Mouse (Mus musculus) kidney, adult 9 months (tissue): ENCODE measurements around the gene Crb3.
"Not testable (repeated sequence)": the region's sequence is repeated elsewhere in the genome, so short reads cannot be mapped to it uniquely, and the experiment has no call there.

Source experiments
- DNase-seq: peaks from one replicate; pipeline ENCODE4 v3.0.0; 2022

Crb3 gene

DNA sequence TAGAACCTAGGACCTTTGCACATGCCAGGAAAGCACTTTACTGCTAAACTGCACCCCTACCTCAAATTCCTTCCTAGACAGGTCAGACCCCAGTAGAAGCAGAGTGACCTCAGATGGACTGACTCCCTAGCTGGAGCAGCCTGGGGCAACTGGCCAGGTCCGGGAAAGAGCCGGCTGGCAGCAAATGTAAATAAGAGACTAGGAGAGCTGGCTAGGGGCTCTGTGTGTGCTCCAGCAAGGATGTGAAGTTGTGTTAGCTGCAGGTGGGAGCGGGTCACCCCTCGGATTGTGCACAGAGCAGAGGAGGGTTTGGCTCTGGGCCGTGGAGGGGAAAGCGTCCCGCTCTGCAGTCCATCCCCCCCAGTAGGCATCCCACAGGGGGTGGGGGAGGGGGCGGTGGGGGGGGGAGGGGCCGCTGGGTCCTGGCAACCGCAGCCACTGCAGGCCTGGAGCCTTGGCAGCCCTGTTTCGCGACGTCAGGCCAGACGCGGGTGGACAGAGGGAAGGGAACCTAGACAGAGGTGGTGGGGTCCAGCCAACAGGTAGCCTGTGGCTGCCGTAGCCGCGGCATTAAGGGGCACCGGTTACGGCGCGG, at the start of gene Crb3:
Gene Crb3 (plus strand): TSS at position 215 of the 595 bp plus-strand sequence.
- DNase-seq = peak; percentile 46

DNA sequence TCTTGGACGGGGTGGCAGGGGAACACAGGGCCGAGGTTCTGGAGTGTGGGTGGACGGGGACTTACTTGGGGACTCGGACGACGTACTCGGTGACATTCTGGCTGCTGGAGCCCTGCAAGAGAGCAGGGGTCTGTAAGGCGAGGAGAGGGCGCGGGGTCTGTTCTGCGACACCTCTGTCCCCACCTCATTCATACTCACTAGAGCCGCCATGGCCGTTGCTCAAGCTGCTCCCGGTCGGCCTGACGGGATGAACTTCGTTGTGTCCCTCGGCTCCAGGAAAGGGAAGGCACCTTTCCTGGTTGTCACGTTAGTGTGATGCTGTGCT, 48.0 kb upstream of the Crb3 start:
- DNase-seq = no peak

DNA sequence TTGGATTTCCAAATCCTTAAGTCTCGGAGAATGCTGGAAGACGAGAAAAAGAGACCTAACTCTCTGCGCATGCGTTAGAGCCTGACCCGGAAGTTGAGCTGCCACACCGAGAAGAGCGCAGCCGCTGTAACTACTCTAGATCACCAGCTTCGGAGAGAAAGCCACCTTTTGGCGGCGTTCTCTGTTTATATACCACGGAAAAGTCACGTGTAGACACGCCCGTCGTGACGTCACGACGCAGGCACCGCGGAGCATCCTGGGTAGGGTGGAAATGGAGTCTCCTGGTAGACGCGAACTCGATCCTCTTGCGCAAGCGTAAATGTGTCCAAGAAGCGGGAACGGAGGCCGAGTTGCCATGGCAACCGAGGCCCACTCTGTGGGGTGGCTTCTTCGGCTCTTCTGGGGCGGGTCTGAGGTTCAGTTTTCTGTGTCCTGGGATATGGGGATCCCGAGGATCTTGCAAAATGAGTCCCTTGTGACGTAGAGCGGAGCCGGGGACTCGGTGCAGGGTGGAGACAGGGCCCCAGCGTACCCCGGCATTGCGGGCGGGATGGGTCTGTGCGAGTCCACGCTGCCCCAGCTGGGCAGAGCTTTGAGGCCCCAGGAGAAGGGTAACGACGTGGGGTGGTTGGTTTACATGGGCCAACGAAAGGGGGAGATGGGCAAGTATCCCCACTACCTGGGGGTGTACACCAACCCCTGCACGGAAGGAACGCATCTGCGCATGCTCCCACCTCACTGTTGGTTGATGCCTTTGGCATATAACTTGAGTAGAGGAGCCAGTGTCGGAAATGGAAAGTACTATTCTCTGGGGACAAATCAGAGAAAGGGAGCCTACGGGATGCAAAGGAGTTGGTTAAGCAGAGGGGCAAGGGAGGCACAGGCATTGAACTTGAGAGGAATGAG, 47.4 kb upstream of the Crb3 start, which contains the start of the genes Gtf2f1 and Gm17949:
Gene Gtf2f1 (minus strand): TSS at position 53 of the 906 bp plus-strand sequence.
Gene Gm17949 (plus strand): TSS at position 234 of the 906 bp plus-strand sequence.
- DNase-seq = peak; percentile 96

DNA sequence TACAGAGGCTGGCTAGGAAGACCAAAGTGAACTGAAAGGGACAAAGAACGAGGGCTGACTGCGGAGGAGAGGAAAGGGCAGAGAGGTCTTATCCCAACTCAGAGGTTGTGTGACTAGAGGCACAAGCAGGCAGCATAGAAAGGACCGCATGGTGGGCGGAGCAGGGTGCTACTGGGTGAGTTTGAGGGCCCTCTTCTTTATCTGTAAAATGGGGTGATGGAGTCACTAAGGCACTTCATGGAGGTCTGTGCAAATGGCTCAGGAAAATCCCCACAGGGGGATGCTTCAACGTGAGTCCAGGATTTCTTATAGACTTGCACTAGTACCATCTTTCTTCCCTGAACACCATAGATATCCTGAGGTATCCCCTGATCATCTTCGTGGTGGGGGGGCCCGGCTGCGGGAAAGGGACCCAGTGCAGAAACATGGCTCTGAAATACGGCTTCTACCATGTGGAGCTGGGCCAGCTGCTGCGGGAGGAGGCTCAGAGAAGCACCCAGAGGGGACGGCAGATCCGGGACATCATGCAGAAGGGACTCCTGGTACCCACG, 46.6 kb upstream of the Crb3 start:
- no peak for DNase-seq

DNA sequence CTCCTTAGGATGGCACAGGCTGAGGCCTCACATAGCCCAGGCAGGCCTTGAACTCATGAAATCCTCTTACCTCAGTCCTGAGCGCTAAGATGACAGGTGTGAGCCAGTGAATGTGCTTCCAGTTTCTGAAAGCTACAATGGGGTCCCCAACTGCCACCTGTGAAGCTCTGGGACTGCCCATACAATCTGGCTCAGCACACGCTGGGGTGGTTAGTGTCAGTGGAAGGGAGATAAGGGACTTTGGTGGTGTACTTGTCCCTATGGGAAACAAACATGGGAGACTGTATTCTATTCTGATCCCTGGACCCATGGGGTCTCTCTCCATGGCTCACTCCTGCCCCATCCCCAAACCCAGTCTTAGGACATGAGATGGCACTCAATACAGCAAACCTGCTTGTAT, 39.2 kb upstream of the Crb3 start:
- DNase-seq = no peak

DNA sequence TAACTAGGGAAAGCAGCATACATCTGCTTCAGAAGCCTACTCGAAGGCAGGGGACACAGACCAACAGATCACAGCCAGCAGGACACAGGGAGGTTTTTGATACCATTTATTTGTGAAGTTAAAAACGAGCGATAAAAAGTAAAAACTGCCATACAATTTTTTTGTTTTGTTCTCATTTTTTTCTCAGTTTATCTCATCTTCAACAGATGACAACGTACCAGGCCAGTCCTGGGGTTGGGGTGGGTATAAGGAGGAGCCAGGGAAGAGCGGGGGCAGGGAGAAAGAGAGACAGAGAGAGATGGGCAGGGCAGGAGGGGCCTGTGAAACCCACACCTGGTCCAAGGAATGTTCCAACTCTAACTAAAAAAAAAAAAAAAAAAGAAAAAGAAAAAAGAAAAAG, 37.9 kb upstream of the Crb3 start:
- DNase-seq = no peak

DNA sequence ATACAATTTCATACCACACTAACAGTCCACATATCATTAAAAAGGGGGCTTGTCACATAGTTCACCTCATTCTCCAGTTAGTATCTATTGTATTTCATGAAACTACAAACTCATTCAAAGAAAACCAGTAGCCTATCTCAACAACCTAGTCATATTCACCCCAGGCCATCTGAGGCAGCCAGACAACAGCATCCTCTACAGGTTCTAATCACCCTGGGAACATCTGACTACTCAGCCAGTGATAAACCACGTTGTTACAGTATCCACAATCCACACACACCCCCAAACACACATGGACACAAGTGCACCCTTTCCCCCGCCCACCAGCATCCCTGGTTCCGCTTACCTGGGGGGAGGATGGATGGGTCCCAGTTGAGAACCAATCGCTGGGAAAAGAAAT, 31.4 kb upstream of the Crb3 start:
- DNase-seq = no peak

DNA sequence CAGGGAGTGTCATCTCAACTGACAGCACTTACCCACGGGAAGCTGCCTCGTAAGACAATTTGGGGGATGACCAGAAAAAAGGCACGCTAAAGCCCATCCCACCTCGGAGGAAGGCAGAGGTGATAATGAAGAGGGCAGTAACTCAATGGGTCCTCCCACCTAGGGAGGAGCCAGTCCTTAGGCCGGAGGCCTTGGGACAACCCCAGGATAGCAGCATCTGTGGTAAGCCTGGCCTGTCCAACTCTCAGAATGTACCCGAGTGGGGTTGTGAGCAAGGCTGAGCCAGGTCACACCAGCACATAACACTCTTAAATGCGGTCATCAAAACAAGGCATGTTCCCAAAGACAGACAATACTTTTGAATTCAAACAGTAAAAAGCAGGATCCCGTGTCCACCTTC, 29.2 kb upstream of the Crb3 start:
- DNase-seq = peak; percentile 27

DNA sequence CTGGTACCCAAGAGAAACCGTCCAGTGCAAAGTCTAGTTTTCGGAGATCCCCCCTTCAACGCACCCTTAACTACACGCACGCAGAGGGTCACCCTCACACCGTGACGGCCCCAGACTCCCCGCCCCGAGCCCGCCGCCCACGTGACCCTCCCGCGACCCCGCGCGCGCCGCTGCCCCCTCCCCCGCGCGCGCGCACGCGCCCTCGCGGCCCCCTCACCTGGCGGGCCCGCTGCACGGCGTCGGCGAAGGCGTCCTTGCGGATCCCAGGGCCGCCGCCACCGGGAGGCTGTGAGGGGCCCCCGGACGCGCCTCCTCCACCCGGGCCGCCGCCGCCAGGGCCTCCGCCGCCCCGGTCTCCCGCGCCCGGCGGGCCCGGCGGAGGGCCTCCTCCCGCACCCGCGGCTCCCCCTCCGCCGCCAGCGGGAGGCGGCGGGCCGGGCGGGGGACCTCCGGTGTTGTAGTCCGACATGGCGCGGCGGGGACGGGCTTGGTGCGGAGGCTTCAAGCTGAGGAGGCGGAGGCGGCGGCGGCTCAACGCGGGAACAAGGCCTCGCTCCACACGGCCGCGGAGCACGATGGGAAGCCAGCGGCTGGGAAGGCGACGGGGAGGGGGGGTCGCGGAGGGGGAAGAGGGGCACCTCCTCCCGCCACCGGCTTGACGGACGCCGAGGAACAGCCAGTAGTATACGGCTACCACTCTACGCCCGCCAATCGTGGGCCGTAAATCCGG, 27.8 kb upstream of the Crb3 start, which contains the start of gene Khsrp:
Gene Khsrp (minus strand): TSS at position 592 of the 730 bp plus-strand sequence.
- peak; percentile 31 for DNase-seq

DNA sequence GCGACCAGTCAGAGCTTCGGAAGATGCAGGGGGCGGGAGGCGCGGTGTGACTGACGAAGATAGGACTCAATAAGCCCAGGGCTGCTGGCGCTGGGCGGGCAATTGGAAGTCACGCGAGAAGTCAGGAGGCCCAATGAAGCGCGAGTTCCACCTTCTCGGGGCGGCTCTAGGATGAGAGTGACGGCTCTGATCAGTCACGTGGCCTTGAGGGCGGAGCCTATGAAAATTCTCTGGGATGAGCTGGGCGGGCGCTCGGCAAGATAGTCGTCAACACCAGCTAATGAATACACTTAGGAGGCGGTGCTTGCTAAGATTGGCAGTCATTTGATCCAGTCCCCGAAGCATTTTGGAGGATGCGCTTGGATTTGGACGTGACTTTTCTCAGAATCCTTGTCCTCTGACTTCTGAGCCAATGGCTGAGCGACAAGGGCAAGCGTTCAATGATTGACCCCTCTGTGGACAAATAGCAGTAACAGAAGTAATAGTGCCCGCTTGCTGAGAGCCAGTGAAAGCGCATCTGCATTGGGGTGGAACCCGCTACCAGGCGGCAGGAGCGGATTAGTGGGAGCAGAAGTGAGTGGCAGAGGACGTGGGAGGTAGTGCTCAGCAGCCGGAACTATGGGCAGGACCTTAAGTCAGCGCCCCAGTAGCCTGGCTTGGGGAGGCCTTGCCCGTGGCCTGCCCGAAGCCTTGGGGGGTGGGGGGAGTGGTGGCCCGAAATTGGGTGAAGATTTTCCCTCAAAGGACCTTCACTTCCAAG, 27.1 kb upstream of the Crb3 start:
- peak; percentile 100 for DNase-seq

DNA sequence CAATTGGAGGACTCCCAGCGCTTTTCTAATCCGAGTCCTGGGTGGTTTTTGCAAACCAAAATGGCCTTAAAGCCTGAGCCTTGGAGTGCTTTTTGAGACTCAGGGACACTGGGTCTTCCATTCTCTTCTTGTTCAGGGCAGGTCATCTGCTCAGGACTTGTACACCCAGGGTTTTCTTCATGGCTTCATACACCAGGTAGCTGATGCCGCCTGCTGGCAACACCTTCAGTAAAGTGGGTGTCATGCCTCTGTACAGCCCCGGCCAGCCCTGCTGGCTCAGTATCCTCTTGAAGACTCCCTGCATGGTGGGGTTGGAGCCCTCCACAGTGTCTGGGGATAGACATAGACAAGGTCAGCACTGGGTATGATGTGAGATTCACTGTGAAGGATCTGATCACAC, 26.1 kb upstream of the Crb3 start:
- DNase-seq = no peak

DNA sequence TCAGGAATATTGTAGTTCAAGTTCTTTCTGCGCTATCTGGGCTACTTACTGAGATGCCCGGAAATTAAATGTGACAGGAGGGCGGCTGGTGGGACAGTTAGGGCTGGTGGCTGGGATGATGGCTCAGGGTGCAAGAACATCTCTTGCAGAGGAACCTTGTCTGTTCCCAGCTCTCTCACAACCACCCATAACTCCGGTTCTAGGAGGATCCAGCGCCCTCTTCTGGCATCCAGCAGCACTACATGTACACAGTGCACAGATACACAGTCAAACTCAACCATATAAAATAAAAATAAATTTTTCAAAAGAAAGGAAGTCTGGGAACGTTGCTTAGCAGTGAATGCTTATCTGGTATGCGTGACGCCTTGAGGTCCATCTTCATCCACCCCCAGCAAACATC, 19.9 kb upstream of the Crb3 start:
- DNase-seq = no peak

DNA sequence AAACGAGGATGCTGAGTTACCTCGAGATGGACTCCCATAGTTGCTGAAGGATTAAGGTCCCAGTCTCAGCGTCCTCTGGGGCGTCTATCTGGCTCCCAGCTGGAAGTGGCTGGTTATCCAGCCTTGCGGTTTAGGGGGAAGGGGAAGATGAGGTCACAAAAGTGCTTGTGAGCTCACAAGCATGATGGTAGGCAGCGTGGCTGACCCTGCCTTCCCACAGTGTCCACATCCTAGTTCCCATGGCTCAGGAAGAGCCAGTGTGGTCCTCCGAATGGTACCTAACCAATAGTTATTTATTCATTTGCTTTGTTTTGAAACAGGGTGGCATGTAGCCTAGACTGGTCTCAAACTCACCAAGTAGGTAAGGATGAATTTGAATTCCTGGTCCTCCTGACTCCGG, 17.4 kb upstream of the Crb3 start, which contains the start of gene Slc25a41:
Gene Slc25a41 (minus strand): TSS at position 101 of the 400 bp plus-strand sequence.
- no peak for DNase-seq

DNA sequence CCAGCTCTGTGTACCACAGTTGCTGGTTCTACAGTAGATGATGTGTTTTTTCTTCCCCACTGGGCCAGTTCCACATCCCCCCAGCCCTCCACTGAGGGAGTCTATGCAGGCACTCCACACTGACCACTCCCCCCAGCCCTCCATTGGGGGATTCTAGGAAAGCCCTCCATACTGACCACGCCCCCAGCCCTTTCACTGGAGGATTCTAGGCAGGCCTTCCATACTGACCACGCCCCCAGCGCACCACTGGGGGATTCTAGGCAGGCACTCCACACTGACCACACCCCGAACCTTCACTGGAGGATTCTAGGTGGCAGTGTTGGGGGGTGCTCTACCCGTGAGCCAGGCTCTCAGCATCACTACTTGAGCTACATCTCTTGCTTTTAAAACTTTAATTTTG, 11.5 kb upstream of the Crb3 start:
- DNase-seq = no peak

DNA sequence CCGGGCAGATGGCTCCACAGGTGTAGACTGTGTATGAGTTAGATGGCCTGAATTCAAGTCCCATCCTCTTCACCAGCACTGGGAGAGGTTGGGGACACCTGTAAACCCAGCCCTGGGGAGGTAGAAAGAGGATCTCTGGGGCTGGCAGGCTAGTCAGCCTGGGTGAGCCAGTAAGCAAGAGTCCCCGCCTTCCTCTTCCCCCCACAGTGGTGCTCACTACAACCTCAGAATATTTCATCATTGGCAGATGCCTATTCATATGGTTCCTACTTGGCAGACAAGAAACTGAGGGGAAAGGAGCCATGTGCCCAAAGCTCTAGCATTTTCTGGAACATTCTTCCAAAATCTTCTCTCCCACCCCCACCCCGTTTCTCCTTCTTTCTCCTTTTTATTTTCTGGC, 10.1 kb upstream of the Crb3 start:
- no peak for DNase-seq

DNA sequence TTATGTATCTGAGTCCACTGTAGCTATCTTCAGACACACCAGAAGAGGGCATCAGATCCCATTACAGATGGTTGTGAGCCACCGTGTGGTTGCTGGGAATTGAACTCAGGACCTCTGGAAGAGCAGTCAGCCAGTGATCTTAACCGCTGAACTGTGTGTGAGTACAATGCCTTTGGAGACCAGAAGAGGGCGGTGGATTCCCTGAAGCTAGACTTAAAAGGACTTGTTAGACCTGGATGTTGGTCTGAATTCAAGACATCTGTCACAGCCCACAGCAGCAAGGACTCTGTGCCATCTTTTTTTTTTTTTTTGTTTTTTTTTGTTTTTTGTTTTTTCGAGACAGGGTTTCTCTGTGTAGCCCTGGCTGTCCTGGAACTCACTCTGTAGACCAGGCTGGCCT, 7.2 kb upstream of the Crb3 start:
- DNase-seq = not testable (repeated sequence)

DNA sequence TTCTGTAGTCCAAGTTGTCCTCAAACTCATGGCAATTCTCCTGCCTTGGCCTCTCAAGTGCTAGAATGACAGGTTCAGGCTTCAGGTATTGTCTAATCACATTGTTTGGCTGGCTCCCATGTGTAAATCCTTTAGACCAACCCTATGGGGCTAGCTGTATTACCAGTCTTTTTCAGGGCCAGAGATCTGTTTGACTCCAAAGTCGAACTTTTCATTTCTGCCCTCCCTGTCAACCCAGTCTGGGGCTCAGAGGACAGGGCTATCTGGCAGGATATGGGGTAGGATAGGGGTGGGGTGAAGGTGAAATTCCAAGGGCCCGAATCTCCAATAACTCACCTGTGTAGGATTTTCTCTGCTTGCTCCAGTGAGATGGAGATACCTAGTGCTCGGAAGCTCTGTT, 2.7 kb upstream of the Crb3 start:
- DNase-seq = no peak

DNA sequence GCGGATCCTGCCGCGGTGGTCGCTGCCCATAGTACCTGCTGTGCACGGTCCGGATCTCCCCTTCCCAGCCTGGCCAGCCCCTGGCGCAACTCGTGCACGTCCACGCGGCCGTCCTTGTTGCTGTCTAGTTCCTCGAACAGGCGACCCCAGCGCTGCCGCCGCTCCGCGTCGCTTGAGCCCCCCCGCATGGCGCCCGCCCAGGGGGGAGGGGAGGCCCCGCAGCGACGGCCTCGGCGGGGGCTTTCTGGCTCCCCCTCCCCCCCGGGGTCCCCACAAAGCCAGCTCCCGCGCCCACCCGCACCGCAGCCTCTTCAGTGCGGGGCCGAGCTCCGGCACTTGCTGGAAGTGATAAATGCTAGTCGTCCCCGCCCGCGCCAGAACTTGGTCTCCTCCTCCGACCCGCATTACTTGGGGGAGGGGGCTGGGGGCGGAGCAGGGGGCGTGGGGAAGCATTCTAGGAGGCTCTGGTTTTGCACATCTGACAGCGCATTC, 627 bp downstream of the Crb3 start, which contains the start of gene Slc25a23:
Gene Slc25a23 (minus strand): TSS at position 378 of the 492 bp plus-strand sequence.
- peak; percentile 76 for DNase-seq

DNA sequence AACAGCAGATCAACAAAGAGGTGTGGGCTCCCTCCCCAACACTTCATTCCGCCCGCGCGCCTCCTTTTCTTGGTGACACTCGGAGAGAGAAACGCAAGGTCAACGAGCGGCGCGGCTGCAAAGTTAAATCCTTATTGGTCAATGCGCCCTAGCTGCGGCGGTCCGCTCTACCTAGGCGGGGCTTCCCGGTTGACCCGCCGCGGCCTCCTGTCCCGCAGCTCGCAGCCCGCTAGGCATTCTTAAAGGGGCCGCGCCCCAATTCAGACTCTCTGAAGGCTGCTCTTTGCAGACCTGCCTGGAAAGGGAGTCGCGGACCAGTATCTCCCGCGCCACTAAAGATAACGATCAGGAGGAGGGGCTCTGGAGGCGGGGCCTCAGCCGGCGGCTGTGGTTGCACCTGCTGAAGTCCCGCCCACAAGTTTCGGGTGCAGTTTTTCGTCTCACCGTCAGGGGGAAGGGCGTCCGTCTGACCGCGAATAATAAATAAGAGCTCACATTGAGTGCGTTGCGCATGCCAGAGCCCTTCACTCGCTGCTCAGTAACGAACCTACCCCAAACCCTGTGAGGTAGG, 1.4 kb downstream of the Crb3 start:
- DNase-seq = peak; percentile 99

DNA sequence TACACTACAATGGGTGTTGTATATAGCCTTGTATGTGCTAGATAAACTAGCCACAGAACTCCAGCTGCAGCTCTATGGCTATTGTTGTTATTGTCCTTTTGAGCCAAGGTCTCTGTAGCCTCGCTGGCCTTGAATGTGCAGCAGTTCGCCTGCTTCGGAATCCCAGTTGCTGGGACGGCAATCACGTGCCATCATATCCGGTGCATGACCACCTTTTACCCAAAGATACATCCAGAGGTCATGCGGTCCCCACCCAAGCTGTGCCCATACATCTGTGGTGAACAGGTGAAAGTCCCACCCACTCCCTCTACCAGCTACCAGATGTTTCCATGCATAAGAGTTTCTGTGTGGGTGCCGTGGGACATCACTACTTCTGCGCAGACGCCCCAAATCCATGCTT, 2.2 kb downstream of the Crb3 start:
- peak; percentile 40 for DNase-seq

DNA sequence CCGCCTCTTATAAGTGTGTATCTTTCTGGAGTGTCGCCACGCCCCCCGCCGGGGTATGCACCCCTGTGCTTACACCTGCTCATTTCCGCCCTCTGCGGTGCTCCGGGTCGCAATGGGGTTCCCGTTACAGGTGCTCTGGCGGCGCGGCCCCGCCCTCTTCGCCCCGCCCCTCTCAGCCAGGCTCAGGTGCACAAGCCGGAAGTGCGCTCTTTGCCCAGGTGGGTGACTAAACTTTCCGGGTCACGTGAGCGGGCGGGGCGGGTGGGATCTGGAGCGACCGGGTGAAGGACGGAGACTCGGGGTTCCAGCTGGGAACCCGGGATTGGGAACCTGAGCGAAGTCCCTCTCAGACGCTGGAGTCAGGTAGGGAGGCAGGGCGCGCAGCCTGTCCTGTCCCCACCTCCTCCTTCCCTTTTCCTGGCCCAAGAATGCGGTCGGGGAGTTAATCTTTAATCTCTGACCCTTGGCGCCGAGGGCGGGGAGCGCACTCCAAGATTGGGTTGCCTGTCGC, 3.2 kb downstream of the Crb3 start:
- DNase-seq = peak; percentile 92

DNA sequence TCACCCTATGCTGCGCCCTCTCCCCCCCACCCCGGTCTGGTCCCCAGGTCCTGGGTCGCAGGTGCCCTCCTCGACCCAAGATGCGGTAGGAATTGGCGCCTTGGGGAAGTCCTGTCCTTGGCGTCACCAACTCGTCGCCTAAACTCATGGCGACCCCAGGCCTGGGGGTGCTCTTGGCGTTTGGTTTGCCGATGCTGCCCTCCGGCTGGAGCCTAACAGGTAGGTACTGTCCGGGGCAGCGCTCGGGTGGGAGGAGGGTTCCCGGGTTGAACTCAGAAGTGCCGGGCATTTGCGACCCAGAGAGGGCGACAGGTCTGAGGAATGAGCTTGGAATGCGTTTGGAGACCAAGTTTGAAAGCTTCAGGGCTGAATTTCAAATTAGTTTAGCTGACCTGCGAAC, 3.6 kb downstream of the Crb3 start:
- peak; percentile 51 for DNase-seq
